Mouse (Mus musculus) liver, embryonic 14.5 days (tissue): Measurements from ENCODE around the gene Chchd4. TPM values are rescaled to one million over a fixed set of nuclear protein-coding genes. Genes with fewer than 3 reads are reported as not detected.
A peak's percentile ranks its signal among the peaks of the same experiment; 100 is the strongest.

Source experiments
- ATAC-seq: fragments of 200-750 bp; cut with Nextera tagmentation; 2 replicates; pipeline ENCODE4 v1.8.0; 2017; ENCODE audit warnings: moderate number of reproducible peaks, mild to moderate bottlenecking, moderate library complexity; ENCODE audit not compliant: insufficient read depth
- DNase-seq, 3 experiments: peaks; one replicate each; pipeline ENCODE4 v3.0.0-alpha.2; 2012 to 2013; ENCODE audit warnings: low read depth in 3 of 3, low spot score in 3 of 3
- H3K27ac ChIP-seq: fragments of 300-500 bp; sonication (generic); 2 replicates; pipeline ENCODE4 v1.5.1; 2014; ENCODE audit warnings: moderate library complexity, mild to moderate bottlenecking, control low read depth, inconsistent platforms
- H3K27me3 ChIP-seq: fragments of 300-500 bp; sonication (generic); 2 replicates; pipeline ENCODE4 v1.6.1; 2014; ENCODE audit warnings: mild to moderate bottlenecking, low read length, moderate library complexity; ENCODE audit not compliant: control insufficient read depth, insufficient read depth
- H3K36me3 ChIP-seq: fragments of 300-500 bp; sonication (generic); replicated peaks from 2 replicates; pipeline ENCODE4 v1.6.1; 2014; ENCODE audit warnings: low read depth; ENCODE audit not compliant: control insufficient read depth, insufficient read depth
- H3K4me1 ChIP-seq, 2 experiments: fragments of 200-500 bp in 1 of 2; fragments of 300-500 bp in 1 of 2; sonication (generic) in 1 of 2; replicated peaks; 2 replicates each; pipeline ENCODE4 v1.6.1; 2012 to 2014; ENCODE audit warnings: antibody characterized with exemption in 1 of 2, inconsistent platforms in 1 of 2, low read length in 1 of 2; ENCODE audit not compliant: control insufficient read depth in 2 of 2, insufficient read depth in 2 of 2
- H3K4me2 ChIP-seq: fragments of 300-500 bp; sonication (generic); 2 replicates; pipeline ENCODE4 v1.6.1; 2014; ENCODE audit warnings: low read depth, mild to moderate bottlenecking, control low read depth, moderate library complexity
- H3K4me3 ChIP-seq, 2 experiments: fragments of 200-500 bp in 1 of 2; fragments of 300-500 bp in 1 of 2; sonication (generic) in 1 of 2; 2 replicates each; pipeline ENCODE4 v1.5.1; 2012 to 2014; ENCODE audit warnings: low read depth in 2 of 2, low read length in 2 of 2, mild to moderate bottlenecking in 2 of 2, control low read depth in 1 of 2, inconsistent platforms in 1 of 2, moderate library complexity in 1 of 2; ENCODE audit not compliant: insufficient read depth in 1 of 2
- H3K9ac ChIP-seq: fragments of 300-500 bp; sonication (generic); replicated peaks from 2 replicates; pipeline ENCODE4 v1.6.1; 2014; ENCODE audit warnings: mild to moderate bottlenecking, control low read depth, moderate library complexity
- H3K9me3 ChIP-seq: fragments of 300-500 bp; sonication (generic); 2 replicates; pipeline ENCODE4 v1.6.1; 2016; ENCODE audit warnings: low read length, mixed read lengths; ENCODE audit not compliant: control insufficient read depth
- CTCF ChIP-seq: IDR thresholded peaks from 2 replicates; pipeline ENCODE4 v1.5.1; 2016; ENCODE audit warnings: antibody characterized with exemption, low read depth, control low read depth
- EP300 ChIP-seq: IDR thresholded peaks from 2 replicates; pipeline ENCODE4 v1.6.1; 2016; ENCODE audit warnings: antibody characterized with exemption, low read depth
- WGBS: fragments of 180-500 bp; shearing (Covaris S2); extraction: QIAGEN DNeasy Blood & Tissue Kit; methylation state at CpG from one replicate; pipeline ENCODE4 v1.1.7; 2014; ENCODE audit not compliant: insufficient replicate concordance; 5-methylcytosine and 5-hydroxymethylcytosine counted together
- polyA plus RNA-seq, 2 experiments: library from polyadenylated mRNA; depleted of rRNA in 1 of 2; stranded (reverse) in 1 of 2; unstranded in 1 of 2; fragments of >200 nt; fragmentation: Nextera tagmentation in 1 of 2; extraction: Ambion mirVana in 1 of 2; gene quantifications; 2 replicates each; pipeline versions ENCODE4 v1.2.1 to v1.2.3; 2012 to 2014

The Chchd4 gene
- polyA plus RNA-seq, 2 experiments: 6.6 to 14.9 TPM

- H3K9me3 ChIP-seq: no peaks in the 10 kb centered on the region
- H3K27ac ChIP-seq: no peak overlapping the region
- H3K4me3 ChIP-seq: no peak overlapping the region
- no peaks in the 10 kb centered on the region for H3K27me3 ChIP-seq
- H3K4me1 ChIP-seq: 0 out of 4 replicates have a peak, but pooled peaks cover 0 to 2% of the 10 kb centered on the region in 2 experiments
- no peak overlapping the region for H3K9ac ChIP-seq
- TF ChIP-seq CTCF (no peak), EP300 (no peak)
- WGBS: 46% methylated on average over 4 of the region's 4 CpGs
- DNase-seq (no peak), ATAC-seq (no peak)
- no peak overlapping the region for H3K4me2 ChIP-seq
- no peaks in the 10 kb centered on the region for H3K36me3 ChIP-seq
Observed at GRCm38 (mm10) chr6:91424151-91424550, 49.2 kb downstream of the Chchd4 start.

GRCm38 (mm10) chr6:91421629-91422028 lies 51.7 kb downstream of the Chchd4 start:
- no peak for ATAC-seq
- DNase-seq: no peak
- WGBS: 53% methylated on average over 4 of the region's 4 CpGs
- Histone ChIP-seq H3K4me1 (0 out of 4 replicates have a peak, but pooled peaks cover 0 to 2% of the 10 kb centered on the region in 2 experiments), H3K9ac (no peak overlapping the region), H3K9me3 (no peaks in the 10 kb centered on the region), H3K4me3 (no peak overlapping the region), H3K36me3 (no peaks in the 10 kb centered on the region), H3K27ac (no peak overlapping the region), H3K4me2 (no peak overlapping the region), H3K27me3 (no peaks in the 10 kb centered on the region)
- no peak for TF ChIP-seq EP300
- TF ChIP-seq CTCF: no peak

- no peak for DNase-seq
Observed at GRCm38 (mm10) chr6:91417291-91417845, 56.0 kb downstream of the Chchd4 start.

GRCm38 (mm10) chr6:91416146-91416545 lies 57.2 kb downstream of the Chchd4 start:
- H3K4me3 ChIP-seq: no peak overlapping the region
- TF ChIP-seq EP300 (no peak), CTCF (no peak)
- H3K36me3 ChIP-seq: no peaks in the 10 kb centered on the region
- H3K4me1 ChIP-seq: no peaks in the 10 kb centered on the region
- DNase-seq: no peak
- H3K9me3 ChIP-seq: no peaks in the 10 kb centered on the region
- H3K9ac ChIP-seq: no peak overlapping the region
- no peak overlapping the region for H3K27ac ChIP-seq
- no peak overlapping the region for H3K4me2 ChIP-seq
- peaks cover 9% of the 10 kb centered on the region for H3K27me3 ChIP-seq
- 53% methylated on average over 4 of the region's 4 CpGs for WGBS
- ATAC-seq: no peak

More at GRCm38 (mm10) chr6:91417291-91417845, 56.0 kb downstream of the Chchd4 start:
- Histone ChIP-seq H3K36me3 (no peaks in the 10 kb centered on the region), H3K4me1 (no peaks in the 10 kb centered on the region), H3K4me2 (no peak overlapping the region), H3K9me3 (no peaks in the 10 kb centered on the region), H3K9ac (no peak overlapping the region), H3K27ac (no peak overlapping the region), H3K27me3 (no peaks in the 10 kb centered on the region; the same call in none of the 2 replicates), H3K4me3 (no peak overlapping the region)
- no peak for ATAC-seq
- 51% methylated on average over 5 of the region's 5 CpGs for WGBS
- TF ChIP-seq CTCF (no peak), EP300 (no peak)

DNA sequence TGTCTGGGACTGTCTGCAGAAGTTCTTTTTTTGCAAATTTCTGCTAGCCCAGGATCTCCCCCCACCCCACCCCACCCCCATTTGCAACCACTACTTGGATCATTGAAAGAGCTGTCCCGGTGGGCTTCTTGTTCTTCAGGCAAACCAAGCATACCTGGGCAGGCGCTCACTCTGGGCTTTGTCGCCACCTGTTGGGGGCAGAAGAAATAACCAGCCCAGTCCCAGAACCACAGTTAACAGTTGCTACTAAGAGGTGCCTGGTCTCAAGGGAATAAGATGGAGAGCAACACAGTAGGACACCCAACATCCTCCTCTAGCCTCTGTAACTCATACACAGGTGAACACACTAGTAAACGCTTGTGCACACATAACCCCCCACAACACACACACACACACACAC lies 58.5 kb downstream of the Chchd4 start:
- TF ChIP-seq EP300 (no peak), CTCF (peak; percentile 70)
- Histone ChIP-seq H3K36me3 (no peaks in the 10 kb centered on the region), H3K4me3 (no peak overlapping the region), H3K27me3 (peaks cover 22% of the 10 kb centered on the region), H3K4me1 (no peaks in the 10 kb centered on the region), H3K4me2 (no peak overlapping the region), H3K27ac (no peak overlapping the region), H3K9ac (no peak overlapping the region), H3K9me3 (no peaks in the 10 kb centered on the region)
- under 1% methylated on average over 4 of the region's 4 CpGs for WGBS
- ATAC-seq: no peak
- peak in 1 of 3 experiments; percentile 7 for DNase-seq

Other genes starting within 250 kb of the Chchd4 start
- gene Wnt7a, start 62.2 kb downstream of the Chchd4 start, polyA plus RNA-seq (2012; rRNA removed): 0.01 TPM in 1 of 2 replicates, not detected in the other
- gene Wnt7a, start 62.2 kb downstream of the Chchd4 start, polyA plus RNA-seq (2014; fragmentation: Nextera tagmentation; extraction: Ambion mirVana): not detected in 2 replicates
- gene Tmem43, start 157 bp upstream of the Chchd4 start, polyA plus RNA-seq (2012; rRNA removed): 7.1 and 7.4 TPM in 2 replicates
- 9.3 and 11.3 TPM in 2 replicates for gene Tmem43, start 157 bp upstream of the Chchd4 start, polyA plus RNA-seq (2014; fragmentation: Nextera tagmentation; extraction: Ambion mirVana)
- 1.8 and 2.8 TPM in 2 replicates for gene Xpc, start 42.3 kb upstream of the Chchd4 start, polyA plus RNA-seq (2012; rRNA removed)
- 3.6 and 3.7 TPM in 2 replicates for gene Xpc, start 42.3 kb upstream of the Chchd4 start, polyA plus RNA-seq (2014; fragmentation: Nextera tagmentation; extraction: Ambion mirVana)
- gene Lsm3, start 42.4 kb upstream of the Chchd4 start, polyA plus RNA-seq (2012; rRNA removed): 56.3 and 84.8 TPM in 2 replicates
- 167 and 171 TPM in 2 replicates for gene Lsm3, start 42.4 kb upstream of the Chchd4 start, polyA plus RNA-seq (2014; fragmentation: Nextera tagmentation; extraction: Ambion mirVana)
- gene Slc6a6, start 210.5 kb upstream of the Chchd4 start, polyA plus RNA-seq (2012; rRNA removed): 8.0 and 9.0 TPM in 2 replicates
- gene Slc6a6, start 210.5 kb upstream of the Chchd4 start, polyA plus RNA-seq (2014; fragmentation: Nextera tagmentation; extraction: Ambion mirVana): 7.5 and 11.4 TPM in 2 replicates